Mouse (Mus musculus) kidney, adult 18-20 months (tissue): Measurements from ENCODE around the gene Dnajc28.
"Not testable (repeated sequence)": the region's sequence is repeated elsewhere in the genome, so short reads cannot be mapped to it uniquely, and the experiment has no call there.

ENCODE experiments used
- DNase-seq: peaks from one replicate; pipeline ENCODE4 v3.0.0; 2021

The Dnajc28 gene

DNA sequence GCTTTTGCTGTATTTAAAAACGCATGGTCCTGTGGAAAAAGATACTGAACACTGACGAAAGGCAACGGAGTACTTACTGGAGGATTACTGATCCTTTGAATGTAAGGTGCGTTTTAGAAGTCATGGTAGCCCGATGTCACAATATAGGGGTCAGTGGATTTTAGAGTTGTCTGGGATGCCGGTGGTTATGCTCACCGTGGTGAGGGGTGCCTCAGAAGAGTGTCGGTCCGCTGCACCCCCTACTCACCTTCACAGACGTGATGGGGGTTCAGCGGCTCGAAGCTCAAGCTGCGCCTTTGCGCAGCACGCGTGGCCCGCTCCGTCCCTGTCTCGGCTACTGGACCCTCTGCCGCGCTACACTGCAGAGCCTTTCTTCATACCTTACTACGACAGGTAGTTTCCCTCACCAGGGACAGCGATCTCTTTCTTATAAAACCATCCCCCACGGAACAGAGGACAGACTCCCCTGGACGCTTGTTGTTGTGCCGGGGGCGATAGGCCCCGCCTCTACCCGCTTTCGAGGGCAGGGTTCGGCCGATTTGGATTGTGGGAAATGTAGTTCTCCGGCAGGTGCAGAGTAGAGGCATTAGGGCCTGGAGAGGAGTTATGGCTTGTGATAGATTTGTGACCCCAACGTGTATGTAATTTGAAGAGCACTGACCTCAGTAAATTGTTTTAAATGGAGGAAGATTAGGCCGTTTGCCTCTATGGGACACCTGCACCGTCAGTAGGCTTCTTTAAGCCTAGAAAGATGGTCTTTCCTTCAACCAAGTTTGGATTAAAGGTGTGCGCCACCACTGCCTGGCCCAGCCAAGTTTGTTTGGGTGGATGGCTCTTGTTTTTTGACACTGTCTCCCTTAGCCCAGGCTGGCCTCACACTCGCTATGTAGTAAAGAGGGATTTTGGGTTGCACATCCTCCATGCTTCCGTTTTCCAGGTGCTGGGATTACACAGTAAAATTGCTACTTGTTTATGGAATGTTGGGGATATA is at the start of gene Dnajc28:
Gene Dnajc28 (minus strand): TSS at position 516 of the 991 bp plus-strand sequence.
- peak; percentile 88 for DNase-seq

DNA sequence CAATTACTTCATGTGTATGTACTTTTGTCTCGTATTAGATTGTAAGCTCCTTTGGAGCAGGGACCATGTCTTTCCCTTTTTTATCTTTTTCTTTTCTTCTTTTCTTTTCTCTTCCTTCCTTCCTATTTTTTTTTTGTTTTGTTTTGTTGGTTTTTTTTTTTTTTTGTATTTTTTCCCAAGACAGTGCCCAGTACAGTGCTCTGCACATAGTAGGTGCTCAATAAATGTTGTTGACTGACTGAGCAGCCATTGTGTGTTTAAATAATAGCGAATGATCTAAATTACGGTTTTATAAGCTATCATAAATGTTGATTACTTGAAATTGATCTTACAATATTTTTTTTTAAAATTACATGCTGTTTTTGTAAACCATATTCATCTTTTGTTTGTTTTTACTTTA is 45.0 kb upstream of the Dnajc28 start:
- DNase-seq = no peak

DNA sequence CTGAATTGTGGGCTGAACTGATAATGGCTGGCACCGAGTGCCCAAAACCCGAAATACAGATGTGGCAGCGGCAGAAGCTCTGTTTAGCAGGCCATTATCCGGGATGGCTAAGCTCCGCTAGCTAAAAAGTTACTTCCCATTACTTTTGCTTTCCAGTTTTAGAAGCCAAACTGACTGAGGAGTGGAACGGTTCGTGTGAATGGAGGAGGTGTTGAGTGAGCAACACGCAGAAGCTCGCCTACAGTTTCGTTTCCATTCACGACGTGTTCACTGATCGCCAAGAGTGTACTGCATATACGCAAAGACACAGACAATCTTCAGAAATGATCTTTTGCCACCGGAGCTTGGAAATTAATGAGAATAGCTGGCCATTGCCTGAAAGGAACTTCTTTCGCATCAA is 43.5 kb upstream of the Dnajc28 start:
- DNase-seq = no peak

DNA sequence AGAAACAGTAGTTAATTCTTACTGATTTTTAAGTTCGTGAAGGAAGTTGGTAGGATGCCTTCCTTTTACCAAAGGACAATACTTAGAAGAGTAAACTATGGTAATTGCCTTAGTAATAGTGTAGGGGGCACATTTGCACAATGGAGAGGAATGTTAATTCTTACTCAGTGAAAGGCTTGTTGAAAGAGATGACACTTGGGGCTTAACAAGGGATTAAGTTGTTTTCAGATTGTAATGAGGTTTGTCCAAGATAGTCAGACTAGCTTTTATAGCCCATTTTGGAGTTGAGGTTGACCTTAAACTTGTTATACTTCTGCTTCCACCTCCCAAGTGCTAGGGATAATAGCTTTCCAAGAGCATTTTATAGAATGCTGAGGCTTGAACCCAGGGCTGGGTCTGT is 42.6 kb upstream of the Dnajc28 start:
- no peak for DNase-seq

DNA sequence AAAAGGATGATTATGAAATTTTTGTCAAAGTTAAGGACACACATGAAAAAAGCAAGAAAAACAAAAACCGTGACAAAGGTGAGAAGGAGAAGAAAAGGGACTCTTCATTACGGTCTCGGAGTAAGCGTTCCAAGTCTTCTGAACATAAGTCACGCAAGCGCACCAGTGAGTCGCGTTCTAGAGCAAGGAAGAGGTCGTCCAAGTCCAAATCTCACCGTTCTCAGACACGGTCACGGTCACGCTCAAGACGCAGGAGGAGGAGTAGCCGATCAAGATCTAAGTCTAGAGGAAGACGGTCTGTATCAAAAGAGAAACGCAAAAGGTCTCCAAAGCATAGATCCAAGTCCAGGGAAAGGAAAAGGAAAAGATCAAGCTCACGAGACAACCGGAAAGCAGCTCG is 41.0 kb upstream of the Dnajc28 start:
- DNase-seq = no peak

DNA sequence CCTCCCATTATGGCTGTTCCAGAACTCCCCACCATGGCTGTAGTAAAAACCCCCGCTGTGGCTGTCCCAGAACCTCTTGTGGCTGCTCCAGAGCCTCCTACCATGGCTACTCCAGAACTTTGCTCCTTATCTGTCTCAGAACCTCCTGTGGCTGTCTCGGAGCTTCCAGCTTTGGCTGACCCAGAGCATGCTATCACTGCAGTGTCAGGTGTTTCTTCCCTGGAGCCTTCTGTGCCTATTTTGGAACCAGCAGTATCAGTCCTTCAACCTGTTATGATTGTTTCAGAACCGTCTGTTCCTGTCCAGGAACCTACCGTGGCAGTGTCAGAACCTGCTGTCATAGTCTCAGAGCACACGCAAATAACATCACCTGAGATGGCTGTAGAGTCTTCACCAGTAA is 39.6 kb upstream of the Dnajc28 start:
- DNase-seq = no peak

DNA sequence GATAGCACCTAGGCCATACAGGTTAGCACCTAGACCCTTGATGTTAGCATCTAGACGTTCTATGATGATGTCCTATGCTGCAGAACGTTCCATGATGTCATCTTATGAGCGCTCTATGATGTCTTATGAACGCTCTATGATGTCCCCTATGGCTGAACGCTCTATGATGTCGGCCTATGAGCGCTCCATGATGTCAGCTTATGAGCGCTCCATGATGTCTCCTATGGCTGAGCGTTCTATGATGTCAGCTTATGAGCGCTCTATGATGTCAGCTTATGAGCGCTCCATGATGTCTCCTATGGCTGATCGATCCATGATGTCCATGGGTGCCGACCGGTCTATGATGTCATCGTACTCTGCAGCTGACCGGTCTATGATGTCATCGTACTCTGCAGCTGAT is 38.5 kb upstream of the Dnajc28 start:
- DNase-seq = no peak

DNA sequence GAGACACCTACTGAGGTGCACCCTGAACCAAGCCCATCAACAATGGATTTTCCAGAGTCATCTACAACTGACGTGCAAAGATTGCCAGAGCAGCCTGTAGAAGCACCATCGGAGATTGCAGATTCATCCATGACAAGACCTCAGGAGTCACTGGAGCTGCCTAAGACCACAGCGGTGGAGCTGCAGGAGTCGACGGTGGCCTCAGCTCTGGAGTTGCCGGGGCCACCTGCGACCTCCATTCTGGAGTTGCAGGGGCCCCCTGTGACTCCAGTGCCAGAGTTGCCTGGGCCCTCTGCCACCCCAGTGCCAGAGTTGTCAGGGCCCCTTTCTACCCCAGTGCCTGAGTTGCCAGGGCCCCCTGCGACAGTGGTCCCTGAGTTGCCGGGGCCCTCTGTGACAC is 36.5 kb upstream of the Dnajc28 start:
- no peak for DNase-seq

DNA sequence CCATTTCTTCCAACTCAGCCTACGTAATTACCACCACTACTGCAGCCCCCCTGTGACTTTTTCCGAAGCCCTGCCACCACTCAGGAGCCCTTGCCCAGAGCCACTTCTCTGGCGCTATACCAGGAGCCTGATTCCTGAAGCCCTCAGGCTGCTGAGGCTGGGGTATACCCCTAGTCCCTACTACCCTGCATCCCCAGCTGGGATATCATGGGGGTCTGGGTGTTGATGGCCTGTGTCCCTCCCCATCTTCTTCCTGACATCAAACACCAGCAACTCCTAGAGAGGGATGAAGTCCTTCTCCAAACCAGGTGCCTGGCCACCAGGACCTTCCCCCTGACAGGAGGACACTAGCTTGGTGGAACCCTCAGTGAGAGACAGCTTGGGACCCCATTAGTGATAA is 33.4 kb upstream of the Dnajc28 start:
- DNase-seq = no peak

DNA sequence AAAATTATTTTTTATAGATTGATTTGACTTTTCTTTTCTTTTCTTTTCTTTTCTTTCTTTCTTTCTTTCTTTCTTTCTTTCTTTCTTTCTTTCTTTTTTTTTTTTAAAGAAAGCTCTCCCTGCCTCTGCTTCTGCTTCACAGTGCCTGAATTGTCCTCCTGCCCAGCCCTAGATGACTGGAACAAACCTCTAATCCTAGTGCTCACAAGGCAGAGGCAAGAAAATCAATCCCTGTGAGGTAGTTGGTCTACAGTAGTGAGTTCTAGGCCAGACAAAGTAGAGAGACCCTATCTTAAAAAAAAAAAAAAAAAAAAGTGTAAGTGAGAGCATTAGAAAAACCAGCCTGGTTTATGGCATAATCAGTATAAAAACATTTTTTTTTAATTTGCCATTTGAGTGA is 31.0 kb upstream of the Dnajc28 start:
- DNase-seq = no peak

DNA sequence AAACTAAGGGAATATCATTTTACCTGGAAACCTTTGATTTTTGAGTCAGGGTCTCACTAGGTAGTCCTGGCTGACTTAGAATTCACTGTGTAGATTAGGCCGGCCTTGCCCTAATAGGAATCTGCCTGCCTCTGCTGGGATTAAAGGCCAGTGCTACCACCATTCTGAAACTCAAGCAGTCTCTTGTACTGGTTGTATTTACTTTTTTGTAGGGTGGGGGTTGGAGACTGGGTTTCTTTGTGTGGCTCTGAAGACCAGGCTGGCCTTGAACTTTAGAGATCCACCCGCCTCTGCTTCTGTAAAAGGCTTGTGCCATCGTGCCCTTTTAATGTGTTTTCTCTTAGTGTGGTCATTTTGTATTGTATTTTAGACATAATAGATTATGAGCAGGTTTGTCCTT is 30.4 kb upstream of the Dnajc28 start:
- DNase-seq = no peak

DNA sequence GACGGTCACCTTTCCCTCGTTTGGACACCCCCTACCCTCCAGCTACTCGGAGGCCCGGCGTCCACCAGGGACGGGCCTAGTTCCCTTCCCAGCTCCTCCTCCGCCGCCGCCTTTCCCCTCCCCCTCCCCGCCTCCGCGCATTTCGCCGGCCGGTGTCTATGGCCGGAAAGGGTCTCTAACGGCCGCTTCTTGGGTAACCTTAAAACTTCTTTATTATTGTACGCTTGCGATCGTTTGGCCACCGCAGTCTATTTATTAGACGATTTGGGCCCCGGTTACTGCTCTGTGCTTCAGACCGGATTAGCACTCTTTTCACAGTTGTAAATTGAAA is 29.4 kb upstream of the Dnajc28 start:
- peak; percentile 86 for DNase-seq

DNA sequence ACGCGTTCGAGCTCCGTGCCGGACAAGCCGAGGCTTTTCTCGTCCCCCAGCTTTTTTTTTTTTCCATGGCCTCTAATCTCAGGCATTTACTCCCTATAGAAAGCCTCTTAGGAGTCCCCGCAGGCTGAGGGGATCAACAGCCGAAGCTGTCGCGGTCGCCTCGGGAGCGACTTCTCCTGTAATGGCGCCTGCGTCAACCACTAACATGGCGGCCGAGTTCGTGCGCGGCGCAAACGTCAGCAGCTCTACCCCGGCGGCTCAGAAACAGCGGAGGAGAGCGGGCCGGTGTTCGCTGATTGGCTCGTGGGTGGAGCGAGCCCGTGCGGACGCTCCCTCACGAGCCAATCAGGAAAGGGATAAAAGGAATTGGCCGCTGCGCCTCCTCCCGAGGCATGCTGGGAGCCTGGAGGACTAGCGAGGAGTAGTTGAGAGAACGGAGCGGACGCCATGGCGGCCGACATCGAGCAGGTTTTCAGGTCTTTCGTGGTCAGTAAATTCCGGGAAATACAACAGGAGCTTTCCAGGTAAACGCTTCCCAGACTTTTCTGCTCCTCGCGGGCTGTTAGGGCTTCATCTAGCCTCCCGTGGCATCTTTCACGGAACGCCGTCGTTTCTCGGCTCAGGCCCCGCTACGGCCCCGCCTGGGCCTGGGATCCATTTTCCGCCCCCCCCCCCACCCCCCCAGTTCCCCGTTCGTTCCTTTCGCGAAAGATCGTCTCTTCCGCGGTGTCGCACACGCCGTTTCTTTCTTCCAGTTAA is 28.8 kb upstream of the Dnajc28 start, which contains the start of gene Son:
Gene Son (plus strand): TSS at position 46 of the 759 bp plus-strand sequence.
- peak; percentile 95 for DNase-seq

DNA sequence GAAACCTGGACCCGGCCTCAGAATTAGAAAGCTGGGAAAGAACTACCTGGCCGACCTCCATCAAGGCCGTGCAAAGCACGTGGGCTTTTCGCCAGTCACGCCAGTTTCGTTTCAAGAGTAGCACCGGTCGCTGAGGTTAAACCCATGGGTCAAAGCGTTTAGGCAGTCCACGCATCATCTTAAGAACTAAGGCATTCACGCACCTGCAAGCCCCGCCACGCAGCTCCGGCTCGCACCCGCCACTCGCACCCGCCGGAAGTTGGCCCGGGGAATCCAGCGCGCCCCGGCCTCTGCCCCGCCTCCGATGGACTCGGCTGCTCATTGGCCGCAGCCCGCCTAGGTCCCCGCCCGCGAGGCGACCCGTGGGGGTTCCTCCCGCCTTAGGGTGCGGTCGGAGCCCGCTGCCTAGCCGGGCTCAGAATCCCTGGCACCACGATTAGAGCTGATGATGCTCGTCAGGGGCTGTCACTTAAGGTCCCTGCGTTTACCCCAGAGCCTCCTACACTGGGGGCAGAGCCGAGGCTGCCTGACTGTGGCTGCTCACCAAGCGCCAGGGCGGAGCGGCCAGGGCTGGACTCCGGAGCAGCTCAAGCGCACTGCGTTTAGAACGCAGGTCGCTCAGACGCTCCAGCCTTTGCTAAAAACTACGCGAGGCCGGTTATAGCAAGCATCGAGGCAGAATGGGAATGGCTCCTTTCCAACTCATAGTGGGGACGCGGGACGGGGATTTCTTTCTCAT is 28.0 kb upstream of the Dnajc28 start, which contains the start of gene Gart:
Gene Gart (minus strand): TSS at position 272 of the 739 bp plus-strand sequence.
- DNase-seq = peak; percentile 94

DNA sequence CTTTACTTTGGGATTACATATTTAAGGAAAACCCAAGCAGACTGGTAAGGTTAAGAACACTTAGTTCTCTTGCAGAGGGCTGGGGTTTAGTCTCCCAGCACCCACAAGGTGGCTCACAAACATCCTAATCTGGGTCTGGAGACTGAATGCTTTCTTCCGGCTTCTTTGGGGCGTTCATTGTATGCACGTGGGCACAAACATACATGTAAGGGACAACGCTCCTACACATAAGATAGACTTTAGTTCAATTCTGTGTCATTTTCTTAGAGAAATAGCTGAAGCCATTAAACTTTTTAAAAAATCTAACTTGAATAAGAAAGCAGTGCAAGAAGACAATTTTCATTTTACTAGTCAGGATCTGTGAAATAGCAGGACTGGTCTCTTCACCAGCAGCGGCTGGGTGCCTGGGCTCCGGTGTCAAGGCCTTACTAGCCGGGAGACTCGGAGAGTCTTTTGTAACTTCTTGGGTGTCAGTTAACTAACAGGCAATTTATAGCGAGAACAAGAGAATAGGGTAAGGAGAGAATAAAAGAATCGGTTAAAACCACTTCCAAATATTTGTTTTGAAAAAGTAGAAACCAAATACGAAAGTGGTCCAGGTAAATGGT is 27.3 kb upstream of the Dnajc28 start:
- DNase-seq = no peak

DNA sequence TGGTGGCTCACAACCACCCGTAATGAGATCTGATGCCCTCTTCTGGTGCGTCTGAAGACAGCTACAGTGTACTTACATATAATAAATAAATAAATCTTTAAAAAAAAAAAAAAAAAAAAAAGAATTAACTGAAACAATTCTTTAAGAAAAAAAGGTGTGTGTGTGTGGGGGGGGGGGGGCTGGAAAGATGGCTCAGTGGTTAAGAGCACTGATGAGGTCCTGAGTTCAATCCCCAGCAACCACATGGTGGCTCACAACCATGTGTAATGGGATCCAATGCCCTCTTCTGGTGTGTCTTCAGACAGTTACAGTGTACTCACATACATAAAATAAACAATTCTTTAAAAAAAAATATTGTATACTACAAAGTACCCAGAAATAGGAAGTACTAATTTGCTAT is 26.6 kb upstream of the Dnajc28 start:
- DNase-seq = not testable (repeated sequence)

DNA sequence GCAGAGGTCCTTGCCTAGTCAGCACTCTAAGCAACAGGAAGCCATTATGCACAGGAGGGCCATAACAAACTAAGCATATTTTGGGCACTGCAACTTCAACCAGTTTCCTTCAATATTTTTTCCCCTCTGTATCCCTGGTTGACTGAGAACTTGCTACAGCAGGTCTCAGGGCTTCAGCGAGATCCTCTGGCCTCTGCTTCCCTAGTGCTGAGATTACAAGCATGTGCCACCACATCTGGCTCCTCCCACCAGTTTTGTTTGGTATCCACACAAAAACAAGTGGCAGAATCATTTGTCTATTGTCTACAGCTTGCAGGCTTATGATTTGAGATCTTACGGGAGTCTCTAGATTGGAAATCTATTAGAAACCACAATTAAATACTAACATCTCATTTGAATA is 26.1 kb upstream of the Dnajc28 start:
- no peak for DNase-seq

DNA sequence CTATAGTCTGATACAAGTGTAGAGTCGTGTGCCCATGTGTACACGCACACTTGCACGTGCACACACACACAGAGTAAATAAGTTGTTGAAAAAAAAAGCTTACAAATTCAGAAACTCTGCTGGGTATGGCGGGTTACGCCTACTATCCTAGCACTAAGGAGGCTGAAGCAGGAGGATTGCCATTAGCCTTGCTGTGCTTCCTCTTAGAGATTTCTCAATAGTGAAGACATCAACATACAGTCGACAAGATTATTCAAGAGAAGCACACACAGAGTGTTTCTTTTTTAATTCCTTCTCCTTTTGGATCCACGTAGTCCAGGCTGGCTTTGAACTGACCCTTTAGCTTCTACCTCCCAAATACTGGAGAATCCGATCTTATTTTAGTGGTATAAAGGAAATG is 21.3 kb upstream of the Dnajc28 start:
- DNase-seq = no peak

DNA sequence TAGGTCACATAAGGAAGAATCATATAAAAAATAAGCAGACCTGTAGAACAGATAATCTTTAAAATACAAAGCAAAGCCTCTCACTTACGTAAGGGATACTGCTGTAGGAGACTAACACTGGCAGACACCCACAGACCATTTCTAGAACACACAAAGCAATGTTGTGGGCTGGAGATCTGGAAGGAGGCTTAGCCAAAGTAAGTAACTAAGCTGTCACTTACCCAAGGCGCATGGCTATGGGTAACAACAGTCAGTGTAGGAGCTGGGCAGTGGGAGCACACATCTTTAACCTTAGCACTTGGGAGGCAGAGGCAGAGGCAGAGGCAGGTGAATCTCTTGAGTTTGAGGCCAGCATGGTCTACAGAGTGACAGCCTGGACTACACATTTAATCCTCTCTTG is 20.8 kb upstream of the Dnajc28 start:
- no peak for DNase-seq

DNA sequence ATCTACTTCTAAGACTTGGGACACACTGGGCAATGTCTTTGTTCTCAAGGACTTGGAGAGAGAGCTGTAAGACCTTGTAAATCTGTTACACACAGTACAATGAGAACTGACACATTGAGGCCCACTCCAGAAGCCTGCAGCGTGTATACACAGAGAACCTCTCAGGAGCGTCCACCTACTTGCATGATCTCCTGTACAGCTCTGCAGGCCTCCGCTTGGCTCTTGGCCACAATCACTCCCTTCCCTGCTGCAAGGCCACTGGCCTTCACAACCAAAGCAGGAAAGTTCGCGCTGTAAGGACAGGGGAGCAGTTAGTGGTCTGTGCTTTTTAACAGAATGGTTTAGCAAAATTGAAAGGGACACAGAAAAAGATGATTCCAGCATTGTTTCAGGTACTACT is 20.3 kb upstream of the Dnajc28 start:
- DNase-seq = no peak

DNA sequence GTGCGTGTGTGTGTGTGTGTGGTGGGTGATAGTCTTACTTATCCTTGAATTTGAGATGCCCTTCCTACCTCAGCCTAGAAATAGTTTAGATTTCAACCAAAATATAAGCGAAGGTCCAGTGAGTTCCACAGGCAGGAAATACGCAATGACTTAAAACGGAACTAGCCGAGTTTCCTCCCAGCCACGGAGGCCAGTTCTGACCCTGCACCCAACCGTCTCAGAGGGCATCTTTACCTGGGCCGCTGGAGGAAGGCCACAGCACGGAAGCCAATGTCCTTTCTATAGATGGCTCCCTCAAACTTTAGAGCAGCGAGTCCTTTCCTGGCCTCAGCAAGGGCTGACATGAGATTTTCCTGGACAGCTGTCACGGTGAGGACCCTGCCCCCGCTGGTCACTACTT is 14.8 kb upstream of the Dnajc28 start:
- no peak for DNase-seq

DNA sequence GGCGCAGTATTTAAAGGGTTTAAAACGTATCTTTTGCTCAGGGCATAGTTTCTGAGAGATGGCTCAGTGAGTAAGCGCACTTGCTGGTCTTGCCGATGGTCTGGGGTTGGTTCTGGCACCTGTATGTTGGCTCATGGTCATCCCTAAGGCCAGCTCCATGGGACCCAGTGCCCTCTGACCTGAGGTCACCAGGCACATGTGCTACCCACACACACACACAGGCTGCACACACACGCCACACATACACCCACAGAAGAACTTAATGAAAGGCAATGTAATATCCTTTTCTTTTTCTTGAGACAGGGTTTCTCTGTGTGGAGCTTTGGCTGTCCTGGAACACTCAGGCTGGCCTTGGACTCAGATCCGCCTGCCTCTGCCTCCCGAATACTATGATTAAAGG is 14.1 kb upstream of the Dnajc28 start:
- DNase-seq = no peak

DNA sequence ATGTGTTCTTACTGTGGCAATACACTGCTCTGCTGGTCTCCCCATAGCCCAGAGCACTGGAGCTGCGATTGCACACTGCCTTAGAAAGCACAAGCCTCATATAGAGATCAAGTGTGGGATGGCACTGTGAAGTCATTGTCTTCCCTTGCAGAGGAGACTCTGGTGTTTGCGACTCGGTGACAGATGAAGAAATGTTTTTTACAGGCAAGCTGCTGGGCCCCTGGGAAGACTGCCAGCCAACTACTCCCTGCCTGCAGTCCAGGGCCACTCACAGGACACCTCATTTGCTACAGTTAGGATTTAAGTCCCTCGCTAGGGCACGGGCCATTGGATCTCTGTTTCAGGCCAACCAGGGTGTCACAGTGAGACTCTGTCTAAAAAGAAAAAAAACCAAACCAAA is 13.6 kb upstream of the Dnajc28 start:
- DNase-seq = no peak
